Mouse (Mus musculus): ENCODE data around the gene Mum1.
A peak's percentile ranks its signal among the peaks of the same experiment; 100 is the strongest.

The Mum1 gene

GRCm38 (mm10) chr10:80226416-80227165, at the start of gene Mum1:
Gene Mum1 (plus strand): TSS chr10:80226434.
- peak; percentile 99 for DNase-seq (ENCODE audit: low spot score in 2 of 2)

GRCm38 (mm10) chr10:80177441-80178279, 48.6 kb upstream of the Mum1 start:
- DNase-seq (ENCODE audit: low spot score in 2 of 2) = no peak

- DNase-seq (ENCODE audit: low spot score in 2 of 2) = no peak
Measured at GRCm38 (mm10) chr10:80179068-80180051, 46.9 kb upstream of the Mum1 start, which contains the start of gene Efna2. Gene Efna2 (plus strand): TSS chr10:80179482.

- DNase-seq (ENCODE audit: low spot score in 2 of 2) = no peak
Measured at GRCm38 (mm10) chr10:80180288-80180687, 45.9 kb upstream of the Mum1 start.

- DNase-seq (ENCODE audit: low spot score in 2 of 2) = no peak
Measured at GRCm38 (mm10) chr10:80180823-80181222, 45.4 kb upstream of the Mum1 start.

- DNase-seq (ENCODE audit: low spot score in 2 of 2) = no peak
Measured at GRCm38 (mm10) chr10:80182547-80182946, 43.7 kb upstream of the Mum1 start.

- DNase-seq (ENCODE audit: low spot score in 2 of 2) = no peak
Measured at GRCm38 (mm10) chr10:80186649-80187048, 39.6 kb upstream of the Mum1 start.

GRCm38 (mm10) chr10:80187739-80188138, 38.5 kb upstream of the Mum1 start:
- DNase-seq (ENCODE audit: low spot score in 2 of 2) = no peak

- DNase-seq (ENCODE audit: low spot score in 2 of 2) = peak in 1 of 2 experiments; percentile 57
Measured at GRCm38 (mm10) chr10:80188453-80189024, 37.7 kb upstream of the Mum1 start.

- no peak for DNase-seq (ENCODE audit: low spot score in 2 of 2)
Measured at GRCm38 (mm10) chr10:80189999-80190398, 36.2 kb upstream of the Mum1 start.

- peak in 1 of 2 experiments; percentile 57 for DNase-seq (ENCODE audit: low spot score in 2 of 2)
Measured at GRCm38 (mm10) chr10:80190491-80191051, 35.7 kb upstream of the Mum1 start.

GRCm38 (mm10) chr10:80193976-80194375, 32.3 kb upstream of the Mum1 start:
- DNase-seq (ENCODE audit: low spot score in 2 of 2) = no peak

- no peak for DNase-seq (ENCODE audit: low spot score in 2 of 2)
Measured at GRCm38 (mm10) chr10:80194441-80194840, 31.8 kb upstream of the Mum1 start.

- no peak for DNase-seq (ENCODE audit: low spot score in 2 of 2)
Measured at GRCm38 (mm10) chr10:80196167-80196566, 30.1 kb upstream of the Mum1 start.

- no peak for DNase-seq (ENCODE audit: low spot score in 2 of 2)
Measured at GRCm38 (mm10) chr10:80196778-80197581, 29.3 kb upstream of the Mum1 start.

- peak; percentile 64 to 79 for DNase-seq (ENCODE audit: low spot score in 2 of 2)
Measured at GRCm38 (mm10) chr10:80199440-80200008, 26.7 kb upstream of the Mum1 start.

GRCm38 (mm10) chr10:80200485-80200884, 25.7 kb upstream of the Mum1 start:
- DNase-seq (ENCODE audit: low spot score in 2 of 2) = no peak

- no peak for DNase-seq (ENCODE audit: low spot score in 2 of 2)
Measured at GRCm38 (mm10) chr10:80204055-80204454, 22.2 kb upstream of the Mum1 start.

GRCm38 (mm10) chr10:80207201-80207600, 19.0 kb upstream of the Mum1 start:
- DNase-seq (ENCODE audit: low spot score in 2 of 2) = no peak

GRCm38 (mm10) chr10:80207676-80208075, 18.6 kb upstream of the Mum1 start:
- no peak for DNase-seq (ENCODE audit: low spot score in 2 of 2)
